Comparison of ENCODE assay signal across 17 mouse cellular contexts in the genomic region with DNA sequence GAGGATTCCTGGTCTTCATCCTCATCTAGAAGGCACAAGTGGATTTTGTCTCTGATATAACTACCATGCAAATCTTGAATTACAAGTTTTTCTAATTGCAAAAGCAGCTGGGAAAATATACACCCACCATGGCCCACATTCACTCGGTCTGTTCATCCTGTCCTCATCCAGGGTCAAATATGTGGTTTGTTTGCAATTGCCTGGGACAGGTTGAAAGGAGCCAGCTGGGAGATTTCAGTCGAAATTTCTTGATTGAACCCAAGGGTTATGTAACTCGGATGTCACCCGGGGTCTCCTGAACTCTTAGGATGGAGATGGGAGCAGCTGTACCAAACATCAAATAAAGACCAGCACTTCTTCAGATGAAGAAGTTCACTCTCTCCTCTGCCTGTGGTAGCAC. TPM values are rescaled to one million over a fixed set of nuclear protein-coding genes. Genes with fewer than 3 reads are reported as not detected.
"Had no signal": no experiment of that assay in that cellular context is flagged by ENCODE, and none has a peak within 500 bp of the region (broad histone marks: within the 10 kb centered on the region; RNA-seq: fewer than 3 reads in every experiment).

No protein-coding gene starts in this region.

- H3K4me2 ChIP-seq: limb, embryonic 12.5 days; limb, embryonic 15.5 days; liver, embryonic 11.5 days; midbrain, embryonic 11.5 days had no signal

- H3K36me3 ChIP-seq: limb, embryonic 12.5 days; limb, embryonic 15.5 days had no signal

- H3K9me3 ChIP-seq: limb, embryonic 12.5 days; limb, embryonic 15.5 days had no signal

- ATAC-seq: intestine, postnatal 0 days; liver, postnatal 0 days had no signal

- H3K27ac ChIP-seq: kidney, postnatal 0 days; limb, embryonic 12.5 days; limb, embryonic 15.5 days; liver, embryonic 14.5 days; stomach, postnatal 0 days had no signal

- H3K4me3 ChIP-seq: limb, embryonic 12.5 days; limb, embryonic 15.5 days had no signal

- H3K9ac ChIP-seq: limb, embryonic 12.5 days; limb, embryonic 15.5 days; liver, embryonic 14.5 days; liver, postnatal 0 days had no signal

- H3K27me3 ChIP-seq: limb, embryonic 12.5 days; limb, embryonic 15.5 days had no signal

- DNase-seq: kidney, adult 9 months; kidney, postnatal 36 days; left cerebral cortex, postnatal 4 days; liver, postnatal 0 days; midbrain, embryonic 14.5 days; thymus, adult 2 months; thymus, postnatal 14 days; thymus, postnatal 4 days had no signal

RNA-seq across cellular contexts. Expression of a gene that starts 46.5 kb away (rescaled TPM):
- polyA plus RNA-seq: liver, embryonic 11.5 days; liver, embryonic 14.5 days; liver, postnatal 0 days; small intestine, adult 2 months had no signal
